Mouse (Mus musculus) cerebellum, adult 9-10 months (tissue): Measurements from ENCODE around the gene Thnsl2.

ENCODE experiments used
- DNase-seq: peaks from one replicate; pipeline ENCODE4 v3.0.0; 2022

The Thnsl2 gene

GRCm38 (mm10) chr6:71143894-71144455, at the start of gene Thnsl2:
Gene Thnsl2 (minus strand): TSS chr6:71144439.
- peak; percentile 84 for DNase-seq

GRCm38 (mm10) chr6:71193151-71193740, 49.0 kb upstream of the Thnsl2 start:
- no peak for DNase-seq

GRCm38 (mm10) chr6:71190501-71190900, 46.3 kb upstream of the Thnsl2 start:
- no peak for DNase-seq

GRCm38 (mm10) chr6:71189578-71189977, 45.3 kb upstream of the Thnsl2 start:
- no peak for DNase-seq

- DNase-seq: no peak
Measured at GRCm38 (mm10) chr6:71184941-71185604, 40.8 kb upstream of the Thnsl2 start.

- DNase-seq: no peak
Measured at GRCm38 (mm10) chr6:71180596-71180995, 36.4 kb upstream of the Thnsl2 start.

GRCm38 (mm10) chr6:71172812-71173580, 28.8 kb upstream of the Thnsl2 start:
- no peak for DNase-seq

- DNase-seq: peak; percentile 66
Measured at GRCm38 (mm10) chr6:71166551-71167169, 22.4 kb upstream of the Thnsl2 start.

GRCm38 (mm10) chr6:71164394-71164793, 20.2 kb upstream of the Thnsl2 start:
- DNase-seq: no peak

GRCm38 (mm10) chr6:71162269-71162668, 18.0 kb upstream of the Thnsl2 start:
- DNase-seq: no peak

GRCm38 (mm10) chr6:71161290-71161689, 17.1 kb upstream of the Thnsl2 start:
- no peak for DNase-seq

GRCm38 (mm10) chr6:71156674-71157326, 12.6 kb upstream of the Thnsl2 start:
- no peak for DNase-seq

- DNase-seq: no peak
Measured at GRCm38 (mm10) chr6:71154861-71155260, 10.6 kb upstream of the Thnsl2 start.

- DNase-seq: no peak
Measured at GRCm38 (mm10) chr6:71153486-71153885, 9.2 kb upstream of the Thnsl2 start.

- DNase-seq: no peak
Measured at GRCm38 (mm10) chr6:71151098-71151497, 6.9 kb upstream of the Thnsl2 start.

- peak; percentile 59 for DNase-seq
Measured at GRCm38 (mm10) chr6:71149534-71149933, 5.3 kb upstream of the Thnsl2 start.

GRCm38 (mm10) chr6:71148336-71148735, 4.1 kb upstream of the Thnsl2 start:
- DNase-seq: no peak

GRCm38 (mm10) chr6:71145288-71145989, 1.2 kb upstream of the Thnsl2 start:
- DNase-seq: no peak

GRCm38 (mm10) chr6:71143154-71143893, 915 bp downstream of the Thnsl2 start:
- DNase-seq: peak; percentile 51

GRCm38 (mm10) chr6:71135031-71135430, 9.2 kb downstream of the Thnsl2 start:
- no peak for DNase-seq

GRCm38 (mm10) chr6:71133559-71133958, 10.7 kb downstream of the Thnsl2 start:
- no peak for DNase-seq
